Mouse (Mus musculus) forebrain, embryonic 14.5 days (tissue): Measurements from ENCODE around the gene Snd1. TPM values are rescaled to one million over a fixed set of nuclear protein-coding genes. Genes with fewer than 3 reads are reported as not detected.
A peak's percentile ranks its signal among the peaks of the same experiment; 100 is the strongest.

Source experiments
- ATAC-seq: fragments of 200-750 bp; cut with Nextera tagmentation; 2 replicates; pipeline ENCODE4 v1.8.0; 2017; ENCODE audit warnings: mild to moderate bottlenecking, moderate library complexity
- DNase-seq: peaks from one replicate; pipeline ENCODE4 v3.0.0-alpha.2; 2015; ENCODE audit warnings: low spot score
- H3K27ac ChIP-seq: fragments of 300-500 bp; sonication (generic); 2 replicates; pipeline ENCODE4 v1.5.1; 2014; ENCODE audit warnings: low read depth, mild to moderate bottlenecking, control low read depth, low read length, moderate library complexity
- H3K27me3 ChIP-seq: fragments of 300-500 bp; sonication (generic); replicated peaks from 2 replicates; pipeline ENCODE4 v1.6.1; 2014; ENCODE audit warnings: low read length, control low read depth, mixed read lengths; ENCODE audit not compliant: control insufficient read depth, insufficient read depth
- H3K36me3 ChIP-seq: fragments of 300-500 bp; sonication (generic); 2 replicates; pipeline ENCODE4 v1.6.1; 2014; ENCODE audit warnings: low read length, control low read depth; ENCODE audit not compliant: control insufficient read depth, insufficient read depth
- H3K4me1 ChIP-seq: fragments of 300-500 bp; sonication (generic); 2 replicates; pipeline ENCODE4 v1.6.1; 2014; ENCODE audit warnings: antibody characterized with exemption, low read length, control low read depth; ENCODE audit not compliant: control insufficient read depth, insufficient read depth
- H3K4me2 ChIP-seq: fragments of 300-500 bp; sonication (generic); 2 replicates; pipeline ENCODE4 v1.6.1; 2014; ENCODE audit warnings: mild to moderate bottlenecking, control low read depth, low read length
- H3K4me3 ChIP-seq: fragments of 300-500 bp; sonication (generic); 2 replicates; pipeline ENCODE4 v1.5.1; 2014; ENCODE audit warnings: low read depth, low read length, control low read depth
- H3K9ac ChIP-seq: fragments of 300-500 bp; sonication (generic); 2 replicates; pipeline ENCODE4 v1.6.1; 2014; ENCODE audit warnings: mild to moderate bottlenecking, low read length, control low read depth, moderate library complexity
- H3K9me3 ChIP-seq: fragments of 300-500 bp; sonication (generic); replicated peaks from 2 replicates; pipeline ENCODE4 v1.6.1; 2016; ENCODE audit warnings: low read length, control low read depth, mixed read lengths; ENCODE audit not compliant: control insufficient read depth
- WGBS: fragments of 180-500 bp; shearing (Covaris S2); extraction: QIAGEN DNeasy Blood & Tissue Kit; methylation state at CpG from one replicate; pipeline ENCODE4 v1.1.7; 2014; 5-methylcytosine and 5-hydroxymethylcytosine counted together
- polyA plus RNA-seq: library from polyadenylated mRNA; unstranded; fragments of >200 nt; fragmentation: Nextera tagmentation; extraction: Ambion mirVana; gene quantifications from 2 replicates; pipeline ENCODE4 v1.2.1, GENCODE M21; 2014

Gene Snd1
- 67.9 and 80.0 TPM in 2 replicates for polyA plus RNA-seq

- ATAC-seq, result no peak
- H3K9me3 ChIP-seq, result no peaks in the 10 kb centered on the region
- H3K27me3 ChIP-seq, result no peaks in the 10 kb centered on the region
- peaks cover 4% of the 10 kb centered on the region for H3K4me1 ChIP-seq
- no peak within 1 kb of the TSS for H3K27ac ChIP-seq
- H3K9ac ChIP-seq, result no peak within 1 kb of the TSS
- H3K4me3 ChIP-seq, result no peak within 1 kb of the TSS
- no peaks in the 10 kb centered on the region for H3K36me3 ChIP-seq
- WGBS, result 86% methylated on average over 5 of the region's 5 CpGs
- no peak for DNase-seq
- H3K4me2 ChIP-seq, result no peak within 1 kb of the TSS
Measured at GRCm38 (mm10) chr6:28474839-28475238, at the start of gene Snd1. Gene Snd1 (plus strand): TSS chr6:28475139.

GRCm38 (mm10) chr6:28427096-28427839 lies 47.7 kb upstream of the Snd1 start, which contains the start of gene Fscn3:
Gene Fscn3 (plus strand): TSS chr6:28427789.
- 78% methylated on average over 3 of the region's 3 CpGs for WGBS
- no peaks in the 10 kb centered on the region for H3K27me3 ChIP-seq
- no peaks in the 10 kb centered on the region for H3K9me3 ChIP-seq

GRCm38 (mm10) chr6:28428290-28428689 lies 46.6 kb upstream of the Snd1 start, which contains the start of gene Gcc1:
Gene Gcc1 (minus strand): TSS chr6:28428390.
- H3K4me3 ChIP-seq, result no peak within 1 kb of the TSS
- H3K27ac ChIP-seq, result no peak within 1 kb of the TSS
- peaks cover 10% of the 10 kb centered on the region for H3K4me1 ChIP-seq
- H3K27me3 ChIP-seq, result no peaks in the 10 kb centered on the region
- ATAC-seq (no peak), DNase-seq (no peak)
- no peak within 1 kb of the TSS for H3K9ac ChIP-seq
- peaks cover 18% of the 10 kb centered on the region for H3K36me3 ChIP-seq
- WGBS, result 85% methylated on average over 3 of the region's 3 CpGs
- no peaks in the 10 kb centered on the region for H3K9me3 ChIP-seq
- no peak within 1 kb of the TSS for H3K4me2 ChIP-seq

More at GRCm38 (mm10) chr6:28427096-28427839, 47.7 kb upstream of the Snd1 start, which contains the start of gene Fscn3:
- Histone ChIP-seq H3K27ac (no peak within 1 kb of the TSS), H3K36me3 (peaks cover 18% of the 10 kb centered on the region), H3K4me1 (peaks cover 10% of the 10 kb centered on the region), H3K9ac (no peak within 1 kb of the TSS), H3K4me2 (no peak within 1 kb of the TSS), H3K4me3 (no peak within 1 kb of the TSS)
- ATAC-seq, result no peak
- DNase-seq, result no peak

- Histone ChIP-seq H3K4me2 (no peak overlapping the region), H3K27ac (no peak overlapping the region), H3K27me3 (no peaks in the 10 kb centered on the region), H3K9me3 (no peaks in the 10 kb centered on the region), H3K4me1 (0 out of 2 replicates have a peak, but pooled peaks cover 2% of the 10 kb centered on the region), H3K4me3 (no peak overlapping the region), H3K36me3 (peaks cover 18% of the 10 kb centered on the region), H3K9ac (no peak overlapping the region)
- ATAC-seq, result no peak
- WGBS, result 91% methylated on average over 11 of the region's 11 CpGs
- DNase-seq, result no peak
Measured at GRCm38 (mm10) chr6:28429870-28430269, 45.1 kb upstream of the Snd1 start.

GRCm38 (mm10) chr6:28430795-28431537 lies 44.0 kb upstream of the Snd1 start:
- DNase-seq (no peak), ATAC-seq (no peak)
- Histone ChIP-seq H3K36me3 (peaks cover 12% of the 10 kb centered on the region), H3K4me2 (no peak overlapping the region), H3K9ac (no peak overlapping the region), H3K9me3 (no peaks in the 10 kb centered on the region), H3K4me1 (no peaks in the 10 kb centered on the region), H3K27me3 (no peaks in the 10 kb centered on the region), H3K27ac (no peak overlapping the region), H3K4me3 (no peak overlapping the region)
- WGBS, result 82% methylated on average over 10 of the region's 10 CpGs

- ATAC-seq (no peak), DNase-seq (no peak)
- Histone ChIP-seq H3K27ac (no peak overlapping the region), H3K4me3 (no peak overlapping the region), H3K4me1 (no peaks in the 10 kb centered on the region), H3K9me3 (no peaks in the 10 kb centered on the region), H3K4me2 (no peak overlapping the region), H3K36me3 (peaks cover 7% of the 10 kb centered on the region), H3K27me3 (no peaks in the 10 kb centered on the region), H3K9ac (no peak overlapping the region)
- 81% methylated on average over 6 of the region's 6 CpGs for WGBS
Measured at GRCm38 (mm10) chr6:28431538-28431855, 43.4 kb upstream of the Snd1 start.

- H3K27ac ChIP-seq, result no peak overlapping the region
- no peak for ATAC-seq
- no peak overlapping the region for H3K4me3 ChIP-seq
- no peaks in the 10 kb centered on the region for H3K36me3 ChIP-seq
- DNase-seq, result peak; percentile 6
- peaks cover 2% of the 10 kb centered on the region; the same call in 1 of the 2 replicates for H3K4me1 ChIP-seq
- H3K9ac ChIP-seq, result no peak overlapping the region
- H3K4me2 ChIP-seq, result no peak overlapping the region
- 66% methylated on average over 7 of the region's 7 CpGs for WGBS
- peaks cover 15% of the 10 kb centered on the region for H3K27me3 ChIP-seq
- H3K9me3 ChIP-seq, result no peaks in the 10 kb centered on the region
Measured at GRCm38 (mm10) chr6:28447937-28448336, 27.0 kb upstream of the Snd1 start.

GRCm38 (mm10) chr6:28449253-28449652 lies 25.7 kb upstream of the Snd1 start, which contains the start of gene Pax4:
Gene Pax4 (minus strand): TSS chr6:28449353.
- Histone ChIP-seq H3K9ac (no peak within 1 kb of the TSS), H3K27me3 (peaks cover 15% of the 10 kb centered on the region), H3K36me3 (no peaks in the 10 kb centered on the region), H3K4me1 (peaks cover 2% of the 10 kb centered on the region; the same call in 1 of the 2 replicates), H3K9me3 (no peaks in the 10 kb centered on the region), H3K27ac (no peak within 1 kb of the TSS), H3K4me2 (no peak within 1 kb of the TSS), H3K4me3 (no peak within 1 kb of the TSS)
- DNase-seq (no peak), ATAC-seq (no peak)
- WGBS, result 75% methylated on average over 2 of the region's 2 CpGs
